Mouse (Mus musculus) liver, adult 2 months (tissue): ENCODE measurements around the gene Dohh. TPM values are rescaled to one million over a fixed set of nuclear protein-coding genes. Genes with fewer than 3 reads are reported as not detected.

Source experiments
- DNase-seq: peaks from one replicate; pipeline ENCODE4 v3.0.0-alpha.2; 2011; ENCODE audit warnings: low read depth, low spot score; ENCODE audit errors: extremely low read depth
- H3K27ac ChIP-seq: fragments of 200-500 bp; replicated peaks from 2 replicates; pipeline ENCODE4 v1.5.1; 2012; ENCODE audit warnings: low read depth, mild to moderate bottlenecking, control low read depth, inconsistent platforms, low read length; ENCODE audit not compliant: insufficient read depth
- H3K27me3 ChIP-seq: fragments of 200-500 bp; 2 replicates; pipeline ENCODE4 v1.6.1; 2012; ENCODE audit warnings: mild to moderate bottlenecking, moderate library complexity, low read length, inconsistent platforms; ENCODE audit not compliant: control insufficient read depth, insufficient read depth
- H3K36me3 ChIP-seq: fragments of 200-500 bp; 2 replicates; pipeline ENCODE4 v1.6.1; 2012; ENCODE audit warnings: low read length, inconsistent platforms; ENCODE audit not compliant: control insufficient read depth, insufficient read depth
- H3K4me1 ChIP-seq: fragments of 200-500 bp; 2 replicates; pipeline ENCODE4 v1.6.1; 2011; ENCODE audit warnings: low read length; ENCODE audit not compliant: control insufficient read depth, insufficient read depth
- H3K4me3 ChIP-seq: fragments of 200-500 bp; 2 replicates; pipeline ENCODE4 v1.5.1; 2011; ENCODE audit warnings: low read depth, mild to moderate bottlenecking, control low read depth, low read length, moderate library complexity; ENCODE audit not compliant: insufficient read depth
- H3K79me2 ChIP-seq: fragments of 200-500 bp; 2 replicates; pipeline ENCODE4 v1.6.1; 2012; ENCODE audit warnings: inconsistent platforms, mild to moderate bottlenecking, low read length, moderate library complexity; ENCODE audit not compliant: control insufficient read depth, insufficient read depth
- H3K9ac ChIP-seq: fragments of 200-500 bp; 2 replicates; pipeline ENCODE4 v1.6.1; 2012; ENCODE audit warnings: low read depth, mild to moderate bottlenecking, control low read depth, inconsistent platforms, low read length
- CTCF ChIP-seq: fragments of 200-500 bp; IDR thresholded peaks from 2 replicates; pipeline ENCODE4 v1.5.1; 2011; ENCODE audit warnings: low read depth, low read length, control low read depth
- POLR2A ChIP-seq: fragments of 200-500 bp; IDR thresholded peaks from 2 replicates; pipeline ENCODE4 v1.6.1; 2011; ENCODE audit warnings: low read length, control low read depth; ENCODE audit not compliant: insufficient read depth; ENCODE audit errors: extremely low read depth
- WGBS: fragments of 180-500 bp; shearing (Covaris S2); methylation state at CpG from one replicate; pipeline ENCODE4 v1.1.7; 2018; 5-methylcytosine and 5-hydroxymethylcytosine counted together
- polyA plus RNA-seq: library from polyadenylated mRNA; depleted of rRNA; stranded (reverse); fragments of >200 nt; gene quantifications from 2 replicates; pipeline ENCODE4 v1.2.3, GENCODE M21; 2012
- total RNA-seq: library from RNA; depleted of rRNA; stranded (reverse); fragments of >200 nt; gene quantifications from 2 replicates; pipeline ENCODE4 v1.2.3, GENCODE M21; 2014

Gene Dohh
- total and polyA plus RNA-seq, 2 experiments: 39.7 to 49.7 TPM

DNA sequence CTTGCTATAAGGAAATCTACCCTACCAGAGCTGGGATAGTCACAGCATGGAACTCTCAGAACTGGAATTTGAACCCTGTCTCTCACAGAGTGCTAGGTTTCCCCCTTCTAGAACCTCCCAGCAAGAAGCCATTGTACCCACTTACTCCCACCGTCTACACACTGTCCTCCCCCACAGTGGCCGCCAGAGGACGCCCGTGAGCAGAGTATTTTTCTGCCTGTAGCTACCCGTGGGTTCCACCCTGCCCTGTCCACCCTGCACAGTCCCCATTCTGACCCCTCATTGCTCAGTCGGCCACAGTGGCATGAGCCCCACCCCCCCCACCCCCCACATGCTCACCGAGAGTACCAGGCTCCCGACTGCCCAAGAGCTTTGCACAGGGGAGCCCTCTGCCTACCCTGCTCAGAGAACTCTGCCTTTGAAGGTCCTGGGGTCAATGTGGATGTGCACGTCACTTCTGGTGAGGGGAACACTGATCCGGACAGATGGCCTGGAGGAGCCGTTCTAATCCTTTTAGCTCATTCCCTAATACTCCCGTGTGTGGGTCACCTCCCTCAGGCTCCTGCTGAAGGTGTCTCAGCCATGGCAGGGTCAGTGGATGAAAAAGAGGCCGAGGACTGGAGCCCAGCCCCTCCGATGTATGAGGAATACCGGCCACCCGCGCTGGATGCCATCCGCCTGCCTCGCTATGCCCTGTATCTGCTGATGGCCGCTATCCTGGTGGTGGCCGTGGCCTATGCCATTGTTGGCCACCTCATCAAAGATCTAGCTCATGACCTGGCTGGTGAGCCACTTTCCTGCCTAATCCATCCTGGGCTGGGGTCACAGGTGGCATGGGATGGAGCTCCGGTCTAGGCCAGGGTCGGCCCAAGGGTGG is 5.8 kb downstream of the Dohh start:
- H3K9ac ChIP-seq: no peak overlapping the region
- H3K27me3 ChIP-seq: no peaks in the 10 kb centered on the region
- H3K4me1 ChIP-seq: peaks cover 14% of the 10 kb centered on the region

DNA sequence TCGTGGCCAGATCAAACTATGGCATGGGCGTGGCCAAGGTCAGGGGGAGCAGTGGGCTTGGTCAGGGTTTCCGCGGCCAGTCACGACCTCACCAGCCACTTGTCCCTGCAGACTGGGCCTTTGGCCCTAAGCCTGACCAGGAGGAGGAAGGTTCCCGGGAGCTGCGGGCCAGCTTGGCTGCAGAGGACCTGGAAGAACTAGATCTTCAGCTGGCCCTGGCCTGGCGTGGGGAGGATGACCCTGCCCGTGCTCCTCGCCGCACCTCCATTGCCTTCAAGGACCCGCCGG is 6.4 kb downstream of the Dohh start:
- no peak for DNase-seq
- TF ChIP-seq CTCF (no peak), POLR2A (no peak)
- Histone ChIP-seq H3K27ac (no peak overlapping the region), H3K9ac (no peak overlapping the region), H3K27me3 (no peaks in the 10 kb centered on the region), H3K79me2 (peaks cover under 1% of the 10 kb centered on the region; the same call in 1 of the 2 replicates), H3K4me3 (no peak overlapping the region), H3K36me3 (0 out of 2 replicates have a peak, but pooled peaks cover 1% of the 10 kb centered on the region), H3K4me1 (peaks cover 9% of the 10 kb centered on the region)
- 89% methylated on average over 13 of the region's 13 CpGs for WGBS

More for the DNA sequence above, 5.8 kb downstream of the Dohh start:
- Histone ChIP-seq H3K27ac (no peak overlapping the region), H3K4me3 (no peak overlapping the region), H3K79me2 (peaks cover 6% of the 10 kb centered on the region), H3K36me3 (0 out of 2 replicates have a peak, but pooled peaks cover 1% of the 10 kb centered on the region)
- 52% methylated on average over 23 of the region's 23 CpGs for WGBS
- TF ChIP-seq POLR2A: no peak
- peak; percentile 95 for TF ChIP-seq CTCF
- no peak for DNase-seq

DNA sequence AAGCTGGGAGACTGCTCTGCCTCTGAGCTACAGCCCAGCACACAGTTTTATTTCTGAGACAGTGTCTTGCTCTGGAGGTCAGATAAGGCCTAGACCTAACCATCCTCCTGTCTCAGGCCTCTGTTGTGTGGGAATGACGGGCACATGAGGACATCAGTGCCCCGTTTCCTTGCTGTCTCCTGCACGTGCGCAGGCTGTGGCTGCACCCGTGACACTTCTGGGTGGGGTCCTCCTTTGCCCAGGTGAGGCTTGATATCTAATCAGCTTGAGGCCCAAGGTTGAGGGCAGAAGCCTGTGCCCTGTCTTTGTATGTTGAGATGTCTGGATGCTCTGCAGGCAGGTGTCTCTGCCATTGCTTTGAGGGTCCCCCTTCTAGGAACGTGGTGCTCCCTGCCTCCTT is 8.0 kb downstream of the Dohh start:
- Histone ChIP-seq H3K79me2 (no peaks in the 10 kb centered on the region), H3K36me3 (peaks cover 1% of the 10 kb centered on the region; the same call in 1 of the 2 replicates), H3K27ac (no peak overlapping the region), H3K9ac (no peak overlapping the region), H3K4me1 (peaks cover 9% of the 10 kb centered on the region), H3K27me3 (no peaks in the 10 kb centered on the region), H3K4me3 (no peak overlapping the region)
- no peak for DNase-seq
- TF ChIP-seq CTCF: no peak
- no peak for TF ChIP-seq POLR2A
- WGBS: 84% methylated on average over 6 of the region's 6 CpGs

DNA sequence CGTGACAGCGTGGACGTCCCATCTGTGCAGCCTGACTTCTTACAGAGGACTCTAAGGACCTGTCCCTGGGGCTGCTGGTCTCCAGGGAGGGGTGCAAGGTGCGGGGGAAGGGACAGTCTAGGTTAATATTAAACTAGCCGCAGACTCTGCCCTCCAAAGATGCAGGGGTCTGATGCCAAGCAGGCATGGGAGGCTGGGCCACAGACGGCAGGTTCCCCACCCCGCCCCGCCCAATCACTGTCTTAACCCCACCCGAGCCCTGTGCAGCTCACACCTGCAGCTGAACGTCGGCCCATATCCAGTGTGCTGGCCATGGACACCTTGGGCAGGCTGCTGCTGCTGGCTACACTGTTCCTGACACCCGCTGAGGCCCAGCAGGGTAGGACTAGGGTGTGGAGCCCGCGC is 8.6 kb downstream of the Dohh start, which contains the start of gene Smim24:
TSS of gene Smim24 (plus strand) at position 271 of the 405 bp plus-strand sequence.
- TF ChIP-seq POLR2A: no peak
- no peak for TF ChIP-seq CTCF
- WGBS: 45% methylated on average over 14 of the region's 14 CpGs
- H3K79me2 ChIP-seq: no peaks in the 10 kb centered on the region
- no peak within 1 kb of the TSS for H3K27ac ChIP-seq
- H3K36me3 ChIP-seq: no peaks in the 10 kb centered on the region; the same call in 1 of the 2 replicates
- DNase-seq: peak; percentile 48
- peak within 1 kb of the TSS; percentile 7; the same call in 1 of the 2 replicates for H3K9ac ChIP-seq
- no peak within 1 kb of the TSS for H3K4me3 ChIP-seq
- H3K4me1 ChIP-seq: peaks cover 9% of the 10 kb centered on the region
- no peaks in the 10 kb centered on the region for H3K27me3 ChIP-seq

DNA sequence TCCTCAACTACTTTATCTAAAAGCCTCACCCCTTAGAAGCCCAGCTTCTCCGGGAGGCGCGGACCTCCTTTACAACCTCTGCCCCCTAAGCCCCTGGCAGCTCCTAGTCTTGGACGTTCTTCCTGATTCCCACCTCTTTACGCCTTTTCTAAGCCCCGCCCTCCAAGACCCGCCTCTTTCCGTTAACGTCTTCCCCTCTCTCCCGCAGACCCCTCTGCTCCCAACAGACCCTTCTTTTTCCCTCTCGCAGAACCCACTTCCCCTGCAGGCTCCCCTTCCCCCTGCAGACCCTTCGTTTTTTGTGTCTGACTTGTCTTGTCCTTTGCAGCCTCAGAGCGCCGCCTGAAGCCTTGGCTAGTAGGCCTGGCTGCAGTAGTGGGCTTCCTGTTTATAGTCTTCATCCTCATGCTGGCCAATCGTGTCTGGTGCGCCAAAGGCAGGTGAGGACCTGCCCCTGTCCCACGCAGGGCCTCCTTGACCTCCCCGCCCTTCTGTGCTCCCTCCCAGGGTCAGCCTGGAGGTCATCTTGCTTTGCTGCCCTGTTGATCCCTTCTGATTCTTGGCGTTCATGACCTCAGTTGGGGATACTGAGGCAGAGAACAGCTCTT is 9.3 kb downstream of the Dohh start:
- Histone ChIP-seq H3K4me1 (peaks cover 6% of the 10 kb centered on the region), H3K79me2 (no peaks in the 10 kb centered on the region), H3K9ac (0 out of 2 replicates have a peak overlapping the region, but pooled peaks have one; percentile 7), H3K27me3 (no peaks in the 10 kb centered on the region), H3K4me3 (no peak overlapping the region), H3K36me3 (no peaks in the 10 kb centered on the region; the same call in 1 of the 2 replicates), H3K27ac (no peak overlapping the region)
- no peak for DNase-seq
- no peak for TF ChIP-seq CTCF
- no peak for TF ChIP-seq POLR2A
- 18% methylated on average over 19 of the region's 19 CpGs for WGBS
